Comparison of ENCODE assay signal across 29 mouse cellular contexts in genomic region chr4:136444561-136444960, GRCm38 (mm10). TPM values are rescaled to one million over a fixed set of nuclear protein-coding genes. Genes with fewer than 3 reads are reported as not detected.
"Had no signal": no experiment of that assay in that cellular context is flagged by ENCODE, and none has a peak within 500 bp of the region (broad histone marks: within the 10 kb centered on the region; RNA-seq: fewer than 3 reads in every experiment).

No protein-coding gene starts in this region.

- H3K4me3 ChIP-seq: gastrocnemius, adult 2 months; heart, embryonic 10.5 days; heart, embryonic 12.5 days; hindbrain, embryonic 10.5 days; hindbrain, embryonic 12.5 days; intestine, embryonic 15.5 days; layer of hippocampus, adult 2 months; limb, embryonic 13.5 days; limb, embryonic 15.5 days; liver, embryonic 13.5 days; liver, embryonic 15.5 days had no signal

- H3K36me3 ChIP-seq: heart, embryonic 10.5 days; heart, embryonic 12.5 days; hindbrain, embryonic 10.5 days; hindbrain, embryonic 12.5 days; intestine, embryonic 15.5 days; limb, embryonic 13.5 days; limb, embryonic 15.5 days; liver, embryonic 13.5 days; liver, embryonic 15.5 days had no signal

- H3K9me3 ChIP-seq: heart, embryonic 10.5 days; heart, embryonic 12.5 days; hindbrain, embryonic 10.5 days; hindbrain, embryonic 12.5 days; intestine, embryonic 15.5 days; limb, embryonic 13.5 days; limb, embryonic 15.5 days; liver, embryonic 13.5 days; liver, embryonic 15.5 days had no signal

- DNase-seq: gastrocnemius, adult 2 months; gastrocnemius, postnatal 10 days; gastrocnemius, postnatal 25 days; heart, adult 18-20 months; heart, postnatal 10 days; heart, postnatal 4 days; kidney, adult 18-20 months; kidney, adult 8-10 months; kidney, postnatal 10 days; kidney, postnatal 25 days; kidney, postnatal 4 days; layer of hippocampus, adult 9-11 months; layer of hippocampus, postnatal 36 days; left cerebral cortex, postnatal 4 days; liver, embryonic 13.5 days had no signal

- H3K27ac ChIP-seq: gastrocnemius, adult 2 months; heart, embryonic 10.5 days; hindbrain, embryonic 10.5 days; hindbrain, embryonic 12.5 days; hindbrain, embryonic 14.5 days; intestine, embryonic 15.5 days; layer of hippocampus, adult 2 months; limb, embryonic 13.5 days; limb, embryonic 15.5 days; liver, embryonic 13.5 days; liver, embryonic 15.5 days had no signal

- H3K27me3 ChIP-seq: heart, embryonic 12.5 days; hindbrain, embryonic 12.5 days; intestine, embryonic 15.5 days; limb, embryonic 13.5 days; limb, embryonic 15.5 days; liver, embryonic 13.5 days; liver, embryonic 15.5 days had no signal

- ATAC-seq: hindbrain, embryonic 16.5 days; inflammation-experienced regulatory T-cells, adult 6 months; intestine, embryonic 15.5 days had no signal

- H3K4me1 ChIP-seq: heart, embryonic 10.5 days; hindbrain, embryonic 10.5 days; hindbrain, embryonic 12.5 days; intestine, embryonic 15.5 days; limb, embryonic 13.5 days; limb, embryonic 15.5 days; liver, embryonic 13.5 days; liver, embryonic 15.5 days had no signal

- H3K4me2 ChIP-seq: heart, embryonic 12.5 days; hindbrain, embryonic 12.5 days; hindbrain, embryonic 14.5 days; intestine, embryonic 15.5 days; limb, embryonic 13.5 days; limb, embryonic 15.5 days; liver, embryonic 13.5 days; liver, embryonic 15.5 days had no signal

- H3K9ac ChIP-seq: heart, embryonic 12.5 days; hindbrain, embryonic 12.5 days; hindbrain, embryonic 14.5 days; intestine, embryonic 15.5 days; limb, embryonic 13.5 days; limb, embryonic 15.5 days; liver, embryonic 13.5 days; liver, embryonic 15.5 days had no signal

RNA-seq across cellular contexts. Expression of gene 6030445D17Rik, which starts 17.5 kb away (rescaled TPM):
- polyA plus RNA-seq: heart, embryonic 16.5 days; liver, embryonic 13.5 days had no signal

RNA-seq across cellular contexts. Expression of gene Htr1d, which starts 21.2 kb away (rescaled TPM):
- polyA plus RNA-seq: heart, embryonic 14.5 days; inflammation-experienced regulatory T-cells, adult 6 months; liver, embryonic 13.5 days; liver, embryonic 15.5 days had no signal
